Mouse (Mus musculus): ENCODE data around the gene Vipr2.

DNA sequence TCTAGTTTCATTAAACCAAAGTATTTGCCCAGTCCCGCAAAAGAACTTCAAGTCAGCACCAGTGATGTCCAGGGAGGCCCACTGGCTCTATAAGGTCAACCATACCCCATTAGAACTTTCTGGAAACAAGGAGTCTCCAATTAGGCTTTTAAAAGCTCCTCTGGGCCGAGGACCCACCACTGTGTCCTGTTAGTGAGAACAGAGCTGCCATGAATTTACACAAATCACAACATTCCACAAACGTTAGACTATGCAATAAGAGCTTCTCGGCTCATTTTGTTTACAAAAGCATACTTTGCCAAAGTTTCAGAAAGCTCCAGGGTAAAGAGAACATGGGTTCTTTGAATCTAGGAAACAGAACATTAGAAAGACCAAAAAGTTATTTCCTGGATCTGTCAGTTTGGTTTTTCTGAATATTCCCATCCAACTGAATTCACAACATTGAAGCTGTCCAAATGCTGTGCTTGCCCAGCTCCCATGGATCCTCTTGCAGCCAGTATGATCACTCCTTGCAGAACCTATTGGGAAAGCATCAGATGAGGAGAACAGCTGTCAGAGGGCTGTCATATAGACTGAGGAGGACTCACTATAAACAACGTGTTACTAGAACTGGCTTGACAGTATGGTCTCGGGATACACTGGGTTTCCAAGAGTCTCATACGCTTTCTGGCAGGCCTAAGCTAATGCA, 33.6 kb downstream of the Vipr2 start:
- TF ChIP-seq EP300 (IDR thresholded peaks at IDR 0.05; ENCODE audit: insufficient read depth, low read depth, low read length) (no peak), POLR2A (IDR thresholded peaks at IDR 0.05; ENCODE audit: insufficient read depth, low read depth, low read length) (no peak), CTCF (IDR thresholded peaks at IDR 0.05) (no peak)

All from heart, adult 2 months (tissue).